Mouse (Mus musculus): ENCODE results near the gene Ankrd28. TPM values are rescaled to one million over a fixed set of nuclear protein-coding genes. Genes with fewer than 3 reads are reported as not detected.

Ankrd28 gene
- polyA plus RNA-seq, 1 experiment from 2014 or later, result 11.9 TPM

DNA sequence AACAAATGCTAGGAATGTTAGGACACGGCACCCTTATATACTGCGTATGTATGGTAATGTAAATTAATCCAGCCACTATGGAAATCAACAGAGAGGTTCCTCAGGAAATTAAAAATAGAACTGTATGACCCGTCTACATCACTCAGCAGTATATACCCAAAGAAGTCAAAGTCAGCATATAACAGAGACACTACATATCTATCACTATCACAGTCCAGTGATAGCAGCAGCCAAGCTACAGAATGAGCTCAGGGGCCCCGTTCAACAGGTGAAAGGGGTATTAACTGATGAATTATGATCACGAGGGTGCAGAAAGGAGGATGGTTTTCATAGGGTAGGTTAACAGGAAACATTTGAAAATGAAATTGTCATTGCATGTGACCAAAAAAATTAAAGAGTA lies 45.5 kb downstream of the Ankrd28 start:
- H3K4me1 ChIP-seq (ENCODE audit: control insufficient read depth, insufficient read depth, low read length), result peaks cover 13% of the 10 kb centered on the region; the same call in 1 of the 2 replicates
- no peak overlapping the region for H3K9ac ChIP-seq (ENCODE audit: low read depth, low read length)
- H3K4me3 ChIP-seq (ENCODE audit: low read depth, low read length), result no peak overlapping the region
- H3K27me3 ChIP-seq (replicated peaks; ENCODE audit: control insufficient read depth, insufficient read depth, low read length), result no peaks in the 10 kb centered on the region
- H3K36me3 ChIP-seq (ENCODE audit: control insufficient read depth, insufficient read depth, low read length), result no peaks in the 10 kb centered on the region
- ATAC-seq (ENCODE audit: low read depth), result no peak
- no peak overlapping the region for H3K27ac ChIP-seq (replicated peaks; ENCODE audit: low read depth, low read length)
- no peaks in the 10 kb centered on the region for H3K9me3 ChIP-seq (ENCODE audit: control insufficient read depth, low read length)
- no peak overlapping the region for H3K4me2 ChIP-seq (ENCODE audit: low read depth, low read length)
- DNase-seq (ENCODE audit: low spot score), result no peak
- 89% methylated on average over 5 of the region's 5 CpGs for WGBS

DNA sequence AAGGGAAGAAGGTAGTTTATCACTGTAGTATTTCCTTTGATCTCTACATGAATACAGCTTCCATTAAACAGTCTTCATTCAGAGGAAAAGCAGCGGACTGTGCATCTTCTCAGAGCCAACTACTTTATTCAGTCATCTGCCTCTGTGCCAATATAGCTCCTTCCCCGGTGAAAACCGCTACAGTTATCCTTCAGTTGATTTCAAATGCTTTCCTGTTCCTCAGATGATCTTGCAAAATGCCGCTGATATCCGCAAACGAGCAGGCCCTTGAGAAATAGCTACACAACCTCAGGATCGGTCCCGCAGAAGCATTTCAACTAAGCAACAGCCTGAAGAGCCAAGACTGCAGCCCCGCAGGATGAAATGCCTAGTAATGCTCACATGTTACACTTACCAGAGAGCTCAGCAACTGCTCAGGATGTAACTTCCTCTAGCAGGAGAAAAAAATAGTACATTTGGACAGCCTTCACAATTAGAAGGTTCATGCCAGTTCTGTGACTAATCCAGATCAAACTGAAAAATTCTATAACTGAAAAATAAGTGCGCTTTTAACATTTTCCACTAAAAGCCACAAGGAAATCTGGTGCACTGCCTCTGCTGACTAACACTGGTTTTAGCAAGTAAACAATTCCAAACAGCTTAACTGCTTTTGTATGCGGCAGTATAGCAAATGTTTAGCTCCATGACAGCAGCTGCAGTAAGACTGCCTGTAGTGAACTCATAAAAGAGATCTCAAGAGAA lies 49.0 kb downstream of the Ankrd28 start:
- Histone ChIP-seq H3K4me1 (ENCODE audit: control insufficient read depth, insufficient read depth, low read length) (peaks cover 17% of the 10 kb centered on the region; the same call in 1 of the 2 replicates), H3K4me2 (ENCODE audit: low read depth, low read length) (peak overlapping the region; percentile 59), H3K9me3 (ENCODE audit: control insufficient read depth, low read length) (no peaks in the 10 kb centered on the region), H3K9ac (ENCODE audit: low read depth, low read length) (peak overlapping the region; percentile 58), H3K4me3 (ENCODE audit: low read depth, low read length) (peak overlapping the region; percentile 28), H3K36me3 (ENCODE audit: control insufficient read depth, insufficient read depth, low read length) (no peaks in the 10 kb centered on the region), H3K27ac (replicated peaks; ENCODE audit: low read depth, low read length) (peak overlapping the region; percentile 93), H3K27me3 (replicated peaks; ENCODE audit: control insufficient read depth, insufficient read depth, low read length) (no peaks in the 10 kb centered on the region)
- DNase-seq (ENCODE audit: low spot score) (peak; percentile 79), ATAC-seq (ENCODE audit: low read depth) (peak; percentile 76; the same call in 1 of the 2 replicates)
- WGBS, result 20% methylated on average over 11 of the region's 11 CpGs

DNA sequence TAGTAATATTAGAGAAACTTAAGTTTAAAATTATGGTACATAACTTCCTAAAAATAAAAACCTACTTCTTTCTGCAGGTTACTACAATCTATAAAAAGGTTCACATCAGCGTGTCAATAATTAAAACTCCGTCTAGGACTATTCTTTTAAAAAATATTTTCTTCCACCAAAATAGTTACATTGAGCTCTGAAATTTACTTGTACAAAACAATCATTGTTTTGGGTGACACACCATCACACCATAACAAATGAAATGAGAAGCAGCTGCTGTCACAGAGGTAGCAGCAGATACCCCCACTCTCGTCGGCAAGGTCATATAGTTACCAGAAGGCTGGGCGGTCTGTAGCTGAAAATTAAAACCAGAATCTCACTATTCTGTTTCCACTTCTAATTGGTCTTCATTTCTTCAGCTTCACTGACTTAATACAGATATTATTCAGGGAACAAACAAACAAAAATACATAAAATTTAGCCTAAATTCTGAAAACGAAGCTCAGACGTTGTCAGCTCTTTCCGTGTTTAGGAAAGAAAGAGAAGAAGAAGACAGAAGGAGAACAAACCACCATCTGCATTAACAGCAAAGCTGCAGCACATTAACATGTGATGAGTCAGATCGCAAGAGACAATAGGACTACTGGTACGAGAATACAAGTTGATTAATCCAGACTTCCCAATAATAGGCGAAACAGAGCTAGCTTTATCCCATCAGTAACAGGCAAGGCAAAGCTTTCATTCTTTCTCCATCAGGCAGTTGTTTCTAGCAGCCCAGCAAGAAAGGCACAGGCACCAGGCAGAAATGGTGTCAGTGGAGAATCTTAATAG lies 49.8 kb downstream of the Ankrd28 start:
- ATAC-seq (ENCODE audit: low read depth), result no peak
- peaks cover 17% of the 10 kb centered on the region; the same call in 1 of the 2 replicates for H3K4me1 ChIP-seq (ENCODE audit: control insufficient read depth, insufficient read depth, low read length)
- H3K27ac ChIP-seq (replicated peaks; ENCODE audit: low read depth, low read length), result peak overlapping the region; percentile 93
- peak overlapping the region; percentile 28 for H3K4me3 ChIP-seq (ENCODE audit: low read depth, low read length)
- H3K4me2 ChIP-seq (ENCODE audit: low read depth, low read length), result peak overlapping the region; percentile 59
- H3K9me3 ChIP-seq (ENCODE audit: control insufficient read depth, low read length), result no peaks in the 10 kb centered on the region
- H3K9ac ChIP-seq (ENCODE audit: low read depth, low read length), result peak overlapping the region; percentile 58
- H3K36me3 ChIP-seq (ENCODE audit: control insufficient read depth, insufficient read depth, low read length), result no peaks in the 10 kb centered on the region
- WGBS, result 35% methylated on average over 11 of the region's 11 CpGs
- DNase-seq (ENCODE audit: low spot score), result peak; percentile 63
- no peaks in the 10 kb centered on the region for H3K27me3 ChIP-seq (replicated peaks; ENCODE audit: control insufficient read depth, insufficient read depth, low read length)

DNA sequence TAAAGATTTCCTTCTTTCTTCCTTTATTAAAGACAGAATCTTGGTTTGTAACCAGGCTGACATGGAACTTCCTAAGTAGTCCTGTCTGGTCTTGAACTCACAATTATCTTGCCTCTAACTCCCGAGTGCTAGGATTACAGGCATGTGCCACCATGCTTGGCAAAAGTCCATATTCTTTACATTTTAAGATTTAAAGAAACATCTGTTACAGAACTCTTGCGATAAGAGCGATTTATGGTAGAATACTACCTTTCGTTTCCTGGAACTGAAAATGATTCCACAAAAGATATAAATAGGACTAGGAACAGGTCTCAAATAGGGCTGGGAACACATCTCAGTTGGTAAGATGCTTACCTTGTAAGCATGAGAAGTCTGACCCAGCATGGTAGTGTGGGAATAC lies 56.9 kb downstream of the Ankrd28 start:
- H3K36me3 ChIP-seq (ENCODE audit: control insufficient read depth, insufficient read depth, low read length), result no peaks in the 10 kb centered on the region
- H3K4me1 ChIP-seq (ENCODE audit: control insufficient read depth, insufficient read depth, low read length), result peaks cover 3% of the 10 kb centered on the region; the same call in 1 of the 2 replicates
- H3K4me3 ChIP-seq (ENCODE audit: low read depth, low read length), result no peak overlapping the region
- no peaks in the 10 kb centered on the region for H3K9me3 ChIP-seq (ENCODE audit: control insufficient read depth, low read length)
- no peak overlapping the region for H3K4me2 ChIP-seq (ENCODE audit: low read depth, low read length)
- no peaks in the 10 kb centered on the region for H3K27me3 ChIP-seq (replicated peaks; ENCODE audit: control insufficient read depth, insufficient read depth, low read length)
- no peak for ATAC-seq (ENCODE audit: low read depth)
- no peak overlapping the region for H3K27ac ChIP-seq (replicated peaks; ENCODE audit: low read depth, low read length)
- H3K9ac ChIP-seq (ENCODE audit: low read depth, low read length), result no peak overlapping the region
- WGBS, result 82% methylated on average over 4 of the region's 4 CpGs
- DNase-seq (ENCODE audit: low spot score), result no peak

DNA sequence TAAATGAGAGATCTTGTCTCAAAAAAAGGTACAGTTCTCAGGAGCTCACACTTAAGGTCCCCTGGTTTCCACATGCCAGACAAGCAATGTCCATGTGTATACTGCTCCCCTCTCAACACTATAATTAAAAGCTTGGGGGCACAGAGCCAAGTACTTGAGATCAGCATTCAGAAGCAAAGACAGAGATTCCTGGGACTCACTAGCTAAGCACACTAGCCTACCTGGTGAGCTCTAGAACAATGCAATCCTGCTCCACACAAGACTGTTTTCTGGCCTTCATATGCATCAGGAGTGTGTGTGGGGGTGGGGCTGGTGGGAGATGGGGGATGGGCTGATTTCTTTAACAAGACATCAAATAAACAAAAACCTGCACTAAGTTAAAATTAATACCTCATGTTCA lies 58.2 kb downstream of the Ankrd28 start:
- no peak overlapping the region for H3K4me3 ChIP-seq (ENCODE audit: low read depth, low read length)
- ATAC-seq (ENCODE audit: low read depth), result peak; percentile 53; the same call in 1 of the 2 replicates
- H3K27me3 ChIP-seq (replicated peaks; ENCODE audit: control insufficient read depth, insufficient read depth, low read length), result no peaks in the 10 kb centered on the region
- H3K9ac ChIP-seq (ENCODE audit: low read depth, low read length), result no peak overlapping the region
- no peak overlapping the region for H3K4me2 ChIP-seq (ENCODE audit: low read depth, low read length)
- H3K36me3 ChIP-seq (ENCODE audit: control insufficient read depth, insufficient read depth, low read length), result no peaks in the 10 kb centered on the region
- DNase-seq (ENCODE audit: low spot score), result no peak
- H3K4me1 ChIP-seq (ENCODE audit: control insufficient read depth, insufficient read depth, low read length), result no peaks in the 10 kb centered on the region; the same call in 1 of the 2 replicates
- H3K9me3 ChIP-seq (ENCODE audit: control insufficient read depth, low read length), result no peaks in the 10 kb centered on the region
- H3K27ac ChIP-seq (replicated peaks; ENCODE audit: low read depth, low read length), result no peak overlapping the region

DNA sequence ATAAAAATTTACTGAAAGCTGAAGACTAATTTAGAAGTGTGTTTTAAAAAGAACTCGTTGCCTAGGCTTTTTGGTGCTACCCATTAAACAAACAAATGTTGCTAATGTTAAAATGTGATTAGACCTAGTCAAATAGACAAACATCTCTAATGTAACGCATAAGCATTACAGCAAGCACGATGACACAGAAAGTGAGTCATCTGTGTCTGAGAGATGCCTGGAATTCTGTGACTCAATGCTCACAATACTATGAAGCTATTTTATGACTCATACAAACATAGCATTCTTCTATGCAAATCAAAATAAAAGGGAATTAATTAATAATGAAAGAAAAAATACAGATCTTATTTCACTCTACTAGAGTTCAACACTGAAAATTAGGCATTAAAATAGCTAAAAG lies 61.9 kb downstream of the Ankrd28 start:
- DNase-seq (ENCODE audit: low spot score), result no peak
- Histone ChIP-seq H3K4me3 (ENCODE audit: low read depth, low read length) (no peak overlapping the region), H3K4me2 (ENCODE audit: low read depth, low read length) (no peak overlapping the region), H3K36me3 (ENCODE audit: control insufficient read depth, insufficient read depth, low read length) (0 out of 2 replicates have a peak, but pooled peaks cover 3% of the 10 kb centered on the region), H3K9ac (ENCODE audit: low read depth, low read length) (no peak overlapping the region), H3K27ac (replicated peaks; ENCODE audit: low read depth, low read length) (no peak overlapping the region), H3K4me1 (ENCODE audit: control insufficient read depth, insufficient read depth, low read length) (no peaks in the 10 kb centered on the region; the same call in 1 of the 2 replicates), H3K9me3 (ENCODE audit: control insufficient read depth, low read length) (no peaks in the 10 kb centered on the region), H3K27me3 (replicated peaks; ENCODE audit: control insufficient read depth, insufficient read depth, low read length) (no peaks in the 10 kb centered on the region)
- WGBS, result 72% methylated on average over 3 of the region's 3 CpGs
- no peak for ATAC-seq (ENCODE audit: low read depth)

DNA sequence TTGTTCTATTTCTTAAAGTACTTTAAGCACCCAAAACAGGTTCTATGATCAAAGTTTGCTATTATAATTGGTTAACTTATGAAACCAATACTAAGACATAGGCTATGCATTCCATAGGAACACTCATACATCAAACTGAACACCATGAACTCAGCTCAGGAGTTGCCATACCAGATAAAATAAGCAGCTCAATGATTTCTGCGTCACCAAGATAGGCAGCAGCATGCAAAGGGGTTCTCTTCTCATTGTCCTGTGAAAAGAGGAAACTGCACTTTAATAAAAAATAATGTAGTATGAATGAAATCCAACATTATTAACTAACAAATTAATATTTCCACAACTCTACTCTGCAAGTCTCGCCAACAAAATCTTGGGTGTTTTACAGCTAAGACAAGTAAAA lies 66.4 kb downstream of the Ankrd28 start:
- H3K27me3 ChIP-seq (replicated peaks; ENCODE audit: control insufficient read depth, insufficient read depth, low read length), result no peaks in the 10 kb centered on the region
- no peak overlapping the region for H3K4me2 ChIP-seq (ENCODE audit: low read depth, low read length)
- H3K27ac ChIP-seq (replicated peaks; ENCODE audit: low read depth, low read length), result no peak overlapping the region
- ATAC-seq (ENCODE audit: low read depth), result no peak
- H3K4me1 ChIP-seq (ENCODE audit: control insufficient read depth, insufficient read depth, low read length), result no peaks in the 10 kb centered on the region
- WGBS, result 87% methylated on average over 2 of the region's 2 CpGs
- H3K9ac ChIP-seq (ENCODE audit: low read depth, low read length), result no peak overlapping the region
- H3K36me3 ChIP-seq (ENCODE audit: control insufficient read depth, insufficient read depth, low read length), result peaks cover 10% of the 10 kb centered on the region
- no peak for DNase-seq (ENCODE audit: low spot score)
- H3K9me3 ChIP-seq (ENCODE audit: control insufficient read depth, low read length), result no peaks in the 10 kb centered on the region
- H3K4me3 ChIP-seq (ENCODE audit: low read depth, low read length), result no peak overlapping the region

DNA sequence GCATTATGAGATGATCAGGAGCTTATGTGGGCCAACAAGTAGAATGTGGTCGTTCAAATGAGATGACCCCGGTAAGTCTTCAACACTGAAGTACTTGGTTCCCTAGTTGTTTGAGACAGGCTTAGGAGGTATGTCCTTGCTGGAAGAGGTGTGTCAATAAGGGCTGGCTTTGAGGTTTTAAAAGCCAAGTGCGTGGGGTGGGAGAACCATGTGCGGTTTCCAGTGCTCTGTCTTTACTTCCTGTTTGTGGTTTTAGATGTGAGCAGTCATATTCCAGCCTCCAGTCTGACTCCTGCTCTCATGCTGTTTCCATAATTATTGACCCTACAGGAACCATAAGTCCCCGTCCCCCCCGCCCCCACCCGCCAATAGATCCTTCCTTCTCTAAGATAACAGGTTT lies 68.7 kb downstream of the Ankrd28 start:
- H3K27me3 ChIP-seq (replicated peaks; ENCODE audit: control insufficient read depth, insufficient read depth, low read length), result no peaks in the 10 kb centered on the region
- no peak overlapping the region for H3K27ac ChIP-seq (replicated peaks; ENCODE audit: low read depth, low read length)
- peaks cover 10% of the 10 kb centered on the region for H3K36me3 ChIP-seq (ENCODE audit: control insufficient read depth, insufficient read depth, low read length)
- DNase-seq (ENCODE audit: low spot score), result no peak
- no peaks in the 10 kb centered on the region for H3K9me3 ChIP-seq (ENCODE audit: control insufficient read depth, low read length)
- WGBS, result 84% methylated on average over 7 of the region's 7 CpGs
- H3K4me2 ChIP-seq (ENCODE audit: low read depth, low read length), result no peak overlapping the region
- H3K9ac ChIP-seq (ENCODE audit: low read depth, low read length), result no peak overlapping the region
- no peak overlapping the region for H3K4me3 ChIP-seq (ENCODE audit: low read depth, low read length)
- H3K4me1 ChIP-seq (ENCODE audit: control insufficient read depth, insufficient read depth, low read length), result no peaks in the 10 kb centered on the region
- ATAC-seq (ENCODE audit: low read depth), result no peak
